Mouse (Mus musculus) left cerebral cortex, postnatal 14 days (tissue): ENCODE data around the gene Itch. TPM values are rescaled to one million over a fixed set of nuclear protein-coding genes. Genes with fewer than 3 reads are reported as not detected.
"Not testable (repeated sequence)": the region's sequence is repeated elsewhere in the genome, so short reads cannot be mapped to it uniquely, and the experiment has no call there.

Experiments
- DNase-seq, 2 experiments: peaks; one replicate each; pipeline ENCODE4 v3.0.0; 2021 to 2022; ENCODE audit warnings: low spot score in 2 of 2, mixed read lengths in 1 of 2
- intact Hi-C: fragments of 180-260 bp; cut with DNase I; formaldehyde crosslinking; loops from one replicate; pipeline ENCODE4 v1.15.1; 2025
- long read RNA-seq, 2 experiments: library from polyadenylated mRNA; stranded (forward); transcript quantifications; one replicate each; pipeline ENCODE4 v2.0.0; 2021
- total RNA-seq, 2 experiments: library from RNA; stranded (reverse); gene quantifications; 2 replicates each; pipeline ENCODE4 v1.2.3; 2021

The Itch gene
- total RNA-seq = 10 to 100 TPM; 40.7 to 42.2 TPM
- long read RNA-seq, experiment 1, full-length matches to known transcripts = 25 of 34 reads
- long read RNA-seq, experiment 1, partial matches to known transcripts = 0 of 34 reads
- long read RNA-seq, experiment 1, other reads (novel, unspliced or antisense) = 9 of 34 reads
- long read RNA-seq, experiment 2, full-length matches to known transcripts = 15 of 24 reads
- long read RNA-seq, experiment 2, partial matches to known transcripts = 6 of 24 reads
- long read RNA-seq, experiment 2, other reads (novel, unspliced or antisense) = 3 of 24 reads

DNA sequence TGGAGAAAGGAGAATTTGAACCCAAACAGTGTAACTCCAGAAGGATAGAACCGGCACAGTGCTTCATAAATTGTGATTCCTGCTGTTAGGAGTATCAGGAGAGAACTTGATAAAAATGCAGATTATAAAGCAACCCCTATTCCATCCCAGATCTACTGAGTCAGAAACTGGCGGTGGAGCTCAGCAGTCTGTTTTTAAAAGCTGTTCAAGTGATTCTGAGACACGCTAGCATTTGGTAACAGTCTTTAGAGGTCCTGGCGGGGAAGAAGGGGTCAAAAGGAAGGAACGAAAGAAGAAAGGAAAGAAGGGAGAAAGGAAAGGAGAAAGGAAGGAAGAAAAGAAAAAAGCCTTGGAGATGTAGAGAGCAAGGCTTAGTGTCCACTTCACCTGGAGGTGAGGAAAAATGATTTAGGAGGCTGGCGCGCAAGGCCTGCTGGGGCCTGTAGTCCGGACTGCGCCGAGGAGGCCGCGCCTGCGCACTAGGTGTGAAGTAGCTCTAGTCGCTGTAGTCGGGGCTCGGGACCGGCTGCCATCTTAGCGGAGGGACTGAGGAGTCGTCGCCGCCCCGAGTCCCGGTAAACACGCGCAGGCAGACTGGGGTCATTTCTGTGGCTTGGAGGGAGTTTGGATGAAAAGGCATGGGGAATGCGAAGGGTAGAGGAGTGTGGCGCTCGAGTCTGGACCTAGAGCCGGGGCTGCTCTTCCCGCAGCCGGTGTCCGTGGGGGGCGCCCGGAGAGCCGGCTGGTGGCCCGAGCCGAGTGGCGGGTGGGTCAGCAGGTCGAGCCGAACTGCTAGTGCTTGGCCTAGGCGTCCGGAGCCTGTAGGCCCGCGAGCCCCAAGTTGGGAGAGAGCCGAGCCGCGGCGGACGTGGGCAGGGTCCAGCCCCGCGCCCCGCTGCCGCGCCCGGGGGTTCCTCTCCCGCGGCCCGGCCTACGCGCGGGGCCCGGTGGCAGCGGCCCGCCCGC is at the start of gene Itch:
Gene Itch, plus strand, starts transcription at position 499 of the 966 bp plus-strand sequence.
- intact Hi-C loops = no loop called here

DNA sequence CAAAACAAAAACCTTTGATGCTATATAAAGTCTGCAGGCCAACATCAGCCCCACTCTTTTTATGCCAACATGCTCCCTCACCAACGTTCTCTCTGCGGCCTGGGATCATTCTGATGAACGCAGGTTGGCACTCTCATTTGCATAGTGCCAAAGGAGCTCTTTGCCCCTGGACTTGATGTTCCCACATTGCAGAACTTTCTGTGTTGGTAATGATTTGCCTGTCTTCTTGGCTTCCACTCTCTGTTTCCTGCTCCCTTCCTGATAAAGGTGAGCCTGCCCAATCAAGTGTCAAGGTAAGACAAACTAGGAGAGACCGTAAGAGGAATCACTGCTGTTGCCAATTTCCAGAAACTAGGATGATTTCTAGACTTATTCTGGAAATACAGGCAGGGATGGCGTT is 48.8 kb upstream of the Itch start:
- DNase-seq = no peak
- intact Hi-C loops = no loop called here

More for the DNA sequence above, at the start of gene Itch:
- DNase-seq = peak; percentile 92 to 93

DNA sequence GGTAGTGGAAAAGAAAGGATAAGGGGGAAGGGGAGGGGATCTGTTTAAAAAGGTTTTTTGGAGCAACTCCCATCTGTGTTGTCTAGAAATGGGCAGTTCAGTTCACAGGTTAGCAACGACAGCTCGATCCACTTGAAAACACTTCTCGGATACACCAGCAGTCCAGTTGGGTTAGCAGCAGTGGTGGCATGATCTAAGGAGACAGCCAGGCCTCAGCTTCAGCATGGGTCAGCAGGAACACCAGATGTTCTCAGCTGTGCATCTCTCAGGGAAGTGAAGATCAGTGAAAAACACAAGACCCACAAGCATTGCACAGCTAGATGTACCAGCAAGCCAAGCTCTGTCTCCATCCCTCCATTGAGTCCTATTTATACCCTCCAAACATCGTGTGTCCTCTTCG is 47.0 kb upstream of the Itch start:
- intact Hi-C loops = no loop called here
- no peak for DNase-seq

DNA sequence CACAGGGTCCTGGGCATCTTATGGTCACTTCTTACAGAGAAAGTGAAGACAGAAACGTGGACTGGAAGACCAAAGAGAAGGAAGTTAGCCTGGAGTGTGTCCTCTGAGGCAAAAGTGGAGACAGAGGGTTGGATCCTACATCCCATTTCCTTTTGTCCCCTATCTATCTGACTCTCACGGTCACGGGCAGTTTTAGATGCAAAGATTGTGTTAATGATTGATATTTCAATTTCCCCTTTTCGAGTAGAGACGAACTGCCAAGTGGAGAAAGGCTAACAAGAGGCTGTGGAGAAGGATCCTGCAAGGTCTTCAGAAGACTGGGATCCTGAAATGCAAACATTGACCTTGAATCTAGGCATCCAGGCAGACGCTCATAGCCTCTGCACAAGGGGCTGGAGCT is 45.0 kb upstream of the Itch start:
- intact Hi-C loops = no loop called here

DNA sequence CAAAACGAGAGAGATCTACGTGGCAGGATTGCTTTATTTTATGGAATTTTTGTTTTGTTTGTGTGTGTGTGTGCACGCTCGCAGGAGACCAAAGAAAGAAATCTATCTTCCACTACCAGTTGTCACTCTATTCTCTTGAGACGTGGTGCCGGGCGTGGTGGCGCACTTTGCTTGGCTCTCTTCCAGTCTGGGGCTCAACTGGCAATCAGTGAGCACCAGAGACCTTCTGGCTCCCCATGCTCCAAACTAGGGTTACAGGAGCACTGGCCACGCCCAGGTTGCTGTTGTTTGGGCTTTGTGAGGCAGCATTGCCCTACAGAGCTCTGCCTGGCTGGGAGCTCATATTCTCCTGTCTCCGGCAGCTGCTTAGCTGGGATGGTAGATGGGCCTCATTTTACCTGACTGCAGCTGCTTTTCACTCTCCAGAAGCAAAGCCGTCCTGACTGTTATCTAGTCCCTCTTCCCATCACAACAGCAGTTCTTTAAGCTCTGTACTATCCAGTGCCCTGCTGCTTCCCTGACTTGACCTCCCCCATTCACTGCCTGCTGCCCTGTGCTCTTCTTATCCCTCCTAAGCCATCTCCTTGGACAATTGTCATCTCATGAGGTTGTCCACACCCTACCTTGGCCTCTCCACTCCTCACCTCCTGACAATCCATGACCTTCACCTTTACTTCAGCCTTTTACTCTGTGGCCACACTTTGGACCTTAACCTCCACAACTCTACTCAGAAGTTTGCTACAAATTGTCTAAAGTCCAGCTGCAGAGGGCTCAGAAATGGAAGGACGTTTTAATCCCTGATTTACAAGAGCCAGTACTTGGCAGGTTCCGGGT is 42.2 kb upstream of the Itch start:
- no peak for DNase-seq
- intact Hi-C loops = no loop called here

More for the DNA sequence above, 45.0 kb upstream of the Itch start:
- DNase-seq = no peak

DNA sequence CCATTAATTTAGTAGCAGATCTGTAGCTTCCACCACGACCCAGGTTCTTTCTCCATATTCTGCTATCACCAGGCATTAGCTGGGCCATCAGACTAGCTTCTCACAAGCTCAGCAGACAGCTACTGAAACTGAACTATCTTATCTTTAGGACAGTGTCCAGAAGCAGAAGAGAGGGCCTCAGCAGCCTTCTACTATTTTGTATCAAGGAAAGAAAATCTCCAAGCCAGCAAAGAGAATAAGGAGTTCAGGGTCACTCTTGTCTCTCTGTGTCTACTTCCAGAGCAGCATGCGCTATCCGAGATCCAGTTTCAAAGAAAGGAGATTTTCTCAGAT is 41.6 kb upstream of the Itch start:
- intact Hi-C loops = no loop called here
- no peak for DNase-seq

DNA sequence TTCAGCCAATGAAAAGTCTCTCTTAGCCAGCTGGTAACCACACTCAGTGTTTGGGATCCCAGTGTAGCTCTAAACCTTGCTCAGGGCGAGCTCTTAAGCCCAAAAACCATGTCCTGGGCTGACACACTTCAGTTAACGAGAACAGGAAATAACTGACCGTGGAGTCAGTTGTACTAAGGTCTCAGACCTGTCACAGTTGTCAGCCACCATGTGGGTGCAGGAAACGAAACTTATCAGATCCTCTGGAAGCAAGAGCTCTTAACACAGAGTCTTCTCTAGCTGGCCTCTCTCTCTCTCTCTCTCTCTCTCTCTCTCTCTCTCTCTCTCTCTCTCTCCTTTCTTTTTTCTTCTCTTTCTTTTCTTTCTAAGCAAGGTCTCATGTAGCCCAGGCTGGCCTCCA is 39.9 kb upstream of the Itch start:
- DNase-seq = no peak
- intact Hi-C loops = no loop called here

DNA sequence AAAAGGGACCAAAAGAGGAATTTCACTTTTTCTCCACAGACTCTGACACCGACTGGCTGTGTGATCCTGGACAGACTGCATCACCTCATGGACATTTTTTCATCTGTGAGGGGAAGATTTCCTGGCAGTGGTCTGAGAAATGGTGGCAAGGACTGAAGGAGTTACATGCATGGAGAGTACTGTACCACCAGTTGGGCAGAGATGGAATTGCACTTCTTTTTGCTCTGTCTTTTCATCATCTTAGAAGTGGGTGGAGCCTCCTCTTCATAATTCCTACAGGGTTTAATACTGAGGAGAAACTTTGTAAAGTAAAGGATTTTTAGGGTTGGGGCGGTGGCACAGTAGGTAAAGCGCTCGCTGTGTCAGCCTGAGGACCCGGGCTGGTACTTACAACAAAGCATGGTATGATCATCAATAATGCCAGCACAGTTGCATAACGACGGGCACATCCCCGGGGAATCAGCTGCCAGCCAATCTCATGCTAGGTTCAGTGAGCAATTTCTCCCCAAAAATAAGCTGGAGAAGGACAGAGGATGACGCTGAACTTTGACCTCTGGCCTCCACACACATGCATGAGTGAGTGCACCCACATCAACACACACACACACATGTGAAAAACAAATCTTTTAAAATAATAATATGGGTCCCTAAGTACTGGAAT is 34.5 kb upstream of the Itch start:
- intact Hi-C loops = no loop called here

DNA sequence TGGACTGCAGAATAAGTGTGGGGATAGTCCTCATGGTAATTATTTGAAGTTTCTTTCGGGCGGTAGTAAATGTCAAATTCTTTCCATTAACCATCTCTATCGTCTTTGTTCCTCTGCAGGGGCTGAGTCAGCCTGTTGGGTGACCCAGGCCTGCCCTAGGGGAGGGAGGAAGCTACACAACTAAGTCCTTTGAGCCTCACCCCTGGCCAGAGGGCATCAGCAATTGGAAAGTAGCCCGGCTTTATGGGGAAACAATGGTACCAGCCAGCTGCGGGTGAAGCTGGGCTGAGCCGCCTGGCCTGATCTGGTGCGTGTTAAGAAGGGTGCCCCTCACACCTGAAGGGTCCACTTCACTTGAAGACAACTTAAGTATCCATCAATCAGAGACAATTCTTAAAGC is 33.9 kb upstream of the Itch start:
- intact Hi-C loops = no loop called here
- DNase-seq = no peak

More for the DNA sequence above, 34.5 kb upstream of the Itch start:
- DNase-seq = peak in 1 of 2 experiments; percentile 37

DNA sequence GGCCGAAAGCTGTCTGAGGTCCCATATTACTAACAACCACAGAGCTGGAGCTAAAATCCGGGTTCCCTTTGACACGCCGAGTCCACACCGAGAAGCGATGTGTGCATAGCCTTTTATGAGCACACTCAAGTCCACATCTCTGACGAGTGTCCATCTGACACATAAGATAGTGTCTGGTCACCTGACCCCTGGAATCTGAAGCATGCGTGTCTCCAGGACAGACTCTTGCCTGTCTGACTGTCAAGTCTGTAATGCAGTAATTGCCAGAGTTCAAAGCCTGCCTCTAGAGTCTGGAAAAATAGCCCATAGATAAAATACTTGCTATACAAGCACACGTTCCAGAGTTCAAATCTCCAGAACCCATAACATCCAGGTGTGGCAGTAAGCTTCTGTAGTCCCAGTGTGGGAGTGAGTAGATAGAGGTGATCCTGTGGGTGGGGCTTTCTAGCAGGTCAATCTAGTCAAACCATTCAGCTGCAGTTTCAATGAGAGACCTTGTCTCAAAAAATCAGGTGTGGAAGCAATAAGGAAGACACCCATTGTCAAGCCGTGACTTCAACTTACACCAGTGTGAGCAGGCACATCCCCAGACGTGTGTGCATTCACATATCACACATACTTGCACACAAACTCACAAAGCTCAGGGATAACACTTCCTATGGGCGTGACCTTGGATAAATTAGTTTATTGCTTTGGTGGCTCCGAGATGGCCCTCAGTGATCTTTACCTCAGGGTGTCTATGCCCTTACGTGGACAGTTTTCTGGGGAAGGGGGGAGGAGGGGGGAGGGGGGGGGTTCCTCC is 33.1 kb upstream of the Itch start:
- intact Hi-C loops = no loop called here
- DNase-seq = no peak

DNA sequence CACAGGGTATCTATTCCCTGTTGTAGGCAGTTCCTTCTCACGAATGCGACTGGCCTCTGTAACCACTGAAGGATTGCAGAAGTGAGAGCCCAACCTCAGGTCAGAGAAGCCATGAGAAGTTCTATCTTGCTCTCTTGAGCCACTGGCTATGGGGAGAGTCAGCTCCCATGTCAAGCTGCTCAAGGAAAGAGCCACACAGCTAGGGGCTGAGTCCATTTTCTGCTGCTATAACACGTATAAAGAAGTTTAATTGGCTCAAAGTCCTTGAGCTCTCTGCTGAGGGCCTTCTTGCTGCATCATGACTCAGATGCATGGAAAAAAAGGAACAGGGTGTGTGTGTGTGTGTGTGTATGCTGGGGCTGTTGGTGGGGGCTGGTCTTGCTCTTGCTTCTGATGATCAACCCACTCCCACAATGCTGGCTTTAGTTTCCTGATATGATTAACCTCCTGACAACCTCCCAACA is 32.5 kb upstream of the Itch start:
- no peak for DNase-seq
- intact Hi-C loops = no loop called here

DNA sequence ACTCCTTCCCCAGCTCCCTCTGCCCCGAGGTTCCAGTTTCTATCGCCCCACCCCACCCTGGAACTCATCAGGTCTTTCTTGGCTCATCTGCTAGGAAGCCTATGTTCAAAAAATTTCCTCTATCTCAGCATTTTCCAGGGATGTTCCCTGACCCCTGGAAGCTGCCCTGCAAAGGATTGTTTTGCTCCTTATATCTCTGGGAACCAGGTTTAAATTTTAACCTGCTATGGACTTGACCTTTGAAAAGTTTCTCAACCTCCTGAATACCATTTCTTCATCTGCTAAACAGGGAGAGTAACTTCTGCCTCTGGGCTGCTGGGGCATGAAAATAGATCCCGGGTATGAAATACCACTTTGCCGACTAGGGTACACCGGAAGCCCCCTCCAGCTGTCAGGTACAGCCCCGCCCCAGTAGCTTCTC is 31.5 kb upstream of the Itch start:
- no peak for DNase-seq
- intact Hi-C loops = no loop called here

DNA sequence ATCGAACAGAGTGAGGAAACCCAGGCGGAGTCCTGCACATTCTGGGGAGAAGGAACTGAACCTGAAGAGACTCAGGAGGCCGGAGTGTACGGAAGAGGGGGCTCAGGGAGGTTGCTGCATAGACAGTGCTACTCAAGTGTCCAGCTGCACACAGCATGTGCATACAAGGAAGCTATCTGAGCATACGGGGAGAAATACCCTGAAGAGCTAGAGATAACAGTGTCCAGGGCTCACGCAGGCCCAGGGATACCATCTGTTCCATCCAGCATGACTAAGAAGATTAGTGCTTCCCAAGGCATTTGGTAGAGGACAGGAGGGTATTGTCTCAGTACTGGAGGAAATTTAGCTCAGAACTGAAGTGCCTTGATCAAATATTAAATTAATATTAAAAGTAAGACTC is 29.7 kb upstream of the Itch start:
- intact Hi-C loops = no loop called here
- no peak for DNase-seq

DNA sequence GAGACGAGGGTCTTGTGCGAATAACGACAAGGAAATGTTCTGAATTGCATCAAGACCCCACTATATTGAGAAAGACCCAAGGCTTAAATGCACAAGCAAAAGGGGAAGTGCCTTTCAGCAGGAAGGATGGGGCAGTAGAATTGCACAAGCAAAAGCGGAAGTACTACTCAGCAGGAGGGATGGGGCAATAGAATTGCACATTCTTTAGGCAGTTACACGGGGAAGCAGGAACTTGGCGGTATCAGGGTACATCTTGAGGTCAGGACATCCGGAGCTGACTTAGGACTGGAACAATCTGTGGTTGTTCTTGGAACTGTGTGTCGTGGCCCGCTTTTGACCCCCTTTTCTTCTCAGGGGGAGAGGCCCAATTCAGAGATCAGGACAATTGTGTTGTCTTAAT is 26.0 kb upstream of the Itch start:
- DNase-seq, intact Hi-C loops: not testable (repeated sequence)

DNA sequence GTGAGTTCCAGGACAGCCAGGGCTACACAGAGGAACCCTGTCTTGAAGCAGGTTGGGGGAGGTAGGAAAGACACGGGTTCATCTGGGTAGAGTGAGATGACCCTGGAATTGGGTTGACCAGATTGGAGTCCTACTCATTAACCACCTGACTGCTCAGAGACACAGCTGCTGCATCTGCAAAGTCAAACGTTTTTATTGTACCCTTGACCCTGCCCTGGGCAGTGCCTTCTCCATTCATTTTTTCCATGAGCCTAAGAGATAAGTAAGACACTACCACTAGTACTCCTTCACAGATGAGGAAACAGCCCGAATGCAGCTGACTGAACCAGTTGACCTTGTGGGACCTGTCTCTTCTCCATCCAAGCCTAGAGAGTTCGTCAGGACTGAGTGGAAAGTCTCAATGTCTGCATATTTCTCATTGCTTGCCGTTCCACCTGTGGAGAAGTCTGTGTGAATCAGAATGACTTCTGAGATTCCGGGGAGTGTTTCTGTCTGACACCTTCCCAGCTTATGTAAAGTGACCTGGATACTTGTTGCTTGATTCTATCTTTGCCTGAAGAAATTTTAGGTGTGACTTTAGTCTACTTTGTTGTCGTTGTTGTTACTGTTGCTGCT is 18.0 kb upstream of the Itch start:
- intact Hi-C loops = no loop called here

DNA sequence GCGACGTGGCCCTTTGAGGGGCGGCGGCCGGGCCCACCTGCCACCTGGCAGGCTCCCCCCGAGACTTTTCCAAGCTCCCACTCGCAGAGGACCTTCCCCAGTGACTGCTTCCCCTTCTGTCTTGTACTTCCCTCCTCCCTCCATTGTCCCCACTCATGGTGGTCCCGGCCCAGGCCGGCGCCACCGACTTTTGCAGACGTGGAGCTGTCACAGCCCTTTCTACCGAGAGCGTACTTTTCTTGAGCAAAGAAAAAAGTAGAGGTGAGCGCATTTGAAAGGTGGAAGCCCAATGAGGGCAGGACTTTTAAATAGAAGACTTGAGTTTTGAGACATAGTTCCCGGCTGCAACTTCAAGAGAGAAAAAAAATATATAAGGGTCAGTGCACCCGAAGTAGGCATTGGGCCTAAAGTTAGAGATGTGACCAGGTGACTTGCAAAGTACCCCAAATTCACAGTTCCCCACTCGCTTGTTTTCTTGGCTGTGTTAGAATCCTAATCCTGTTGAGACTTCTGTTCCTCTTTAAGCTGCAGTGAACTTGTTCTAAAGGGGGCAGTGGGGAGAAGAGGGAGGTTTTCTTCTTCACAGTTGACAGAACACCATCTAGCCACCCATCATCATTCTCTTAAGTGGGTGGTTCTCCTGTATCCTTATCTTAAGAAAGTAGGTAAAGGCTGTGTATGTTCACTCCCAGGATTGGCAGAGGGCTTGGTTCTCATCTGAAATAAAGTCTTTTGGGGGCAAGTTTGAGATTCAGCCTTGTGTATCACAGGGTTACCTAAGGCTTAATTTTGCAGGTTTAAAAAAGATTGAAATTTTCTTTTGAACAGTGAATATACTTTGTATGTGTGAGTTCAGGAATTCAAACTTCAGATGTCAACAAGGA is 910 bp downstream of the Itch start:
- no peak for DNase-seq
- intact Hi-C loops = no loop called here

More for the DNA sequence above, 18.0 kb upstream of the Itch start:
- DNase-seq = no peak

DNA sequence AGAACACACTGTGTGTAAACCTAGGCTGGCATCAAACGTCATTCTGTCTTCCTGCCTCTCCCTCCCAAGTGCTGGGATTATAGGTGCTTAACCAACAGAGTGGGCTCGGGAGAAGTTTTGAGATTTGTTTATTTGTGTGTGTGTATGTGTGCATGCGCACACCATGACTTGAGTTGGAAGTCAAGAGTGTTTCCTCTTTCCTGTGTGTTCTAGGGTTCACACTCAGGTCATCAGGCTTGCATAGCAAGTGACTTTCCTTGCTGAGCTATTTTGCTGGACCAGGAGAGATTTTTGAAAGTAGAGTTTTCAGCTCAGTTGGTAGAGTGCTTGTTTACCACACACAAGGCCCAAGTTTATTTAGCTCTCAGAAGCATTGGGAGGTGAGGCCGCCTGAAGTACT is 1.8 kb downstream of the Itch start:
- intact Hi-C loops = no loop called here
- DNase-seq = no peak
